Mouse (Mus musculus): ENCODE data around the gene Tmem206.

GRCm38 (mm10) chr1:191353836-191354235, 28.1 kb downstream of the Tmem206 start:
- TF ChIP-seq CTCF (IDR thresholded peaks at IDR 0.05; ENCODE audit: insufficient read depth, low read length) = no peak
- no peak for TF ChIP-seq POLR2A (IDR thresholded peaks at IDR 0.05; ENCODE audit: borderline replicate concordance, extremely low read depth, low read depth, low read length)

Data from lung, adult 2 months (tissue).